Mouse (Mus musculus): ENCODE data around the gene Tex35. TPM values are rescaled to one million over a fixed set of nuclear protein-coding genes. Genes with fewer than 3 reads are reported as not detected.

Tex35 gene
- polyA plus RNA-seq, 1 experiment from 2014 or later, result not detected

DNA sequence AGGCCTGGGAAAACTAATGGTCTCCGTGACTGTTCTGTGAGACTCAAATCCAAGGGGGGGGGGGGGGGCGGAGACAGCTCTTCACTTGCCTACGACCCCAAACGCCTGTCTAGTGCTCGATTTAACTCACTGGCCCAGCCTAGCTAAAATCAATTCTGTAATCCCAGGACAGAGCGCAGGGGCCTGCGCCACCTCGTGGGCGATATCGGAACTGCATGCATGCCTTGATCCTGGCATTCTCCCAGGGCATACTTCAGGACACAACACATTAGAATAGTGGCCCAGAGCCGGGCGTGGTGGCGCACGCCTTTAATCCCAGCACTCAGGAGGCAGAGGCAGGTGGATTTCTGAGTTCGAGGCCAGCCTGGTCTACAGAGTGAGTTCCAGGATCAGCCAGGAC is 32.2 kb downstream of the Tex35 start:
- peak; percentile 65; the same call in 1 of the 2 replicates for ATAC-seq (ENCODE audit: low read depth)
- Histone ChIP-seq H3K9me3 (ENCODE audit: control insufficient read depth, low read length) (no peaks in the 10 kb centered on the region), H3K36me3 (ENCODE audit: control insufficient read depth, insufficient read depth, low read length) (no peaks in the 10 kb centered on the region), H3K27ac (ENCODE audit: low read depth, low read length) (no peak overlapping the region), H3K4me3 (ENCODE audit: low read depth, low read length) (no peak overlapping the region), H3K27me3 (ENCODE audit: control insufficient read depth, insufficient read depth, low read length) (no peaks in the 10 kb centered on the region), H3K4me1 (ENCODE audit: control insufficient read depth, insufficient read depth, low read length) (no peaks in the 10 kb centered on the region), H3K9ac (replicated peaks; ENCODE audit: low read depth, low read length) (no peak overlapping the region), H3K4me2 (ENCODE audit: low read depth, low read length) (no peak overlapping the region)
- WGBS, result 6% methylated on average over 15 of the region's 15 CpGs

DNA sequence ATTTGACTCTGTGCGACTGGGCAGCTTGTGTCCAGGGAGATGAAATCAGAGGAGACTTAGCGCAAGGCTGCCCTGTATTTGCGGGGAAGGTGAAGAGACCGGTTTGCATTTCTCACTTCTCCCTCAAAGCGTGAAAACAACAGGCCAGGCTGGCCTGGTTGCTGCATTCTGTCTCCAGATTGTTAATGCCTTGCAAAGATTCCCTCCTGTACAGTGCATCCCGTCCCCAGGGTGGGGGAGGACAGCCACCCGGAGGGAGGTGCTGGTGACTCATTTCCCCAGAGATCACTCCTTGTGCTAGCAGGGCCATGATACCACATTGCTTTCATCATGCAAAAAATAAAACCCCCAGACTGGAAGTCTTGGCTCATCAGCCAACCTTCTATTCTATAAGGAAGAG is 33.5 kb downstream of the Tex35 start:
- no peak for ATAC-seq (ENCODE audit: low read depth)
- no peak overlapping the region for H3K4me2 ChIP-seq (ENCODE audit: low read depth, low read length)
- H3K4me1 ChIP-seq (ENCODE audit: control insufficient read depth, insufficient read depth, low read length), result no peaks in the 10 kb centered on the region
- H3K4me3 ChIP-seq (ENCODE audit: low read depth, low read length), result no peak overlapping the region
- no peaks in the 10 kb centered on the region for H3K9me3 ChIP-seq (ENCODE audit: control insufficient read depth, low read length)
- H3K27ac ChIP-seq (ENCODE audit: low read depth, low read length), result no peak overlapping the region
- H3K27me3 ChIP-seq (ENCODE audit: control insufficient read depth, insufficient read depth, low read length), result no peaks in the 10 kb centered on the region
- WGBS, result 68% methylated on average over 7 of the region's 7 CpGs
- no peak overlapping the region for H3K9ac ChIP-seq (replicated peaks; ENCODE audit: low read depth, low read length)
- no peaks in the 10 kb centered on the region for H3K36me3 ChIP-seq (ENCODE audit: control insufficient read depth, insufficient read depth, low read length)

DNA sequence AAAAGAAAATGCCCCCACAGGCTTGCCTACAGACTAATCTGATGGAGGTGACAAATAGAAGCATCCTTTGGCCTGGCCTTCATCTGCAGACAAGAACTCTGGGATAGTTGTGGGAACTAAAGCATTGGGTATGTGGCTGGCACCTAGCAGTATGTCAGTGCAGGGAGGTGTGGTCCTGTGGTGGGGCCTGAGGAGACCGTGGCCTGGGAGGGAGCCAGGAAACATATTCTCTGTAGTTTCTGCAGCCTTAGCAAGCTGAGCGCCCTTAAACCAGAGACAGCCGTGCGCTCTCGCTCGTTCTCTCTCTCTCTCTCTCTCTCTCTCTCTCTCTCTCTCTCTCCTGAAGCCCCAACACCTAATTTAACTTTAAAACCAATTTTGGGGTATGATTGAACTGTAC is 34.1 kb downstream of the Tex35 start:
- no peak overlapping the region for H3K27ac ChIP-seq (ENCODE audit: low read depth, low read length)
- H3K36me3 ChIP-seq (ENCODE audit: control insufficient read depth, insufficient read depth, low read length), result no peaks in the 10 kb centered on the region
- H3K9me3 ChIP-seq (ENCODE audit: control insufficient read depth, low read length), result no peaks in the 10 kb centered on the region
- H3K4me2 ChIP-seq (ENCODE audit: low read depth, low read length), result no peak overlapping the region
- H3K9ac ChIP-seq (replicated peaks; ENCODE audit: low read depth, low read length), result no peak overlapping the region
- ATAC-seq (ENCODE audit: low read depth), result no peak
- H3K27me3 ChIP-seq (ENCODE audit: control insufficient read depth, insufficient read depth, low read length), result no peaks in the 10 kb centered on the region
- no peak overlapping the region for H3K4me3 ChIP-seq (ENCODE audit: low read depth, low read length)
- no peaks in the 10 kb centered on the region for H3K4me1 ChIP-seq (ENCODE audit: control insufficient read depth, insufficient read depth, low read length)
- 88% methylated on average over 6 of the region's 6 CpGs for WGBS

DNA sequence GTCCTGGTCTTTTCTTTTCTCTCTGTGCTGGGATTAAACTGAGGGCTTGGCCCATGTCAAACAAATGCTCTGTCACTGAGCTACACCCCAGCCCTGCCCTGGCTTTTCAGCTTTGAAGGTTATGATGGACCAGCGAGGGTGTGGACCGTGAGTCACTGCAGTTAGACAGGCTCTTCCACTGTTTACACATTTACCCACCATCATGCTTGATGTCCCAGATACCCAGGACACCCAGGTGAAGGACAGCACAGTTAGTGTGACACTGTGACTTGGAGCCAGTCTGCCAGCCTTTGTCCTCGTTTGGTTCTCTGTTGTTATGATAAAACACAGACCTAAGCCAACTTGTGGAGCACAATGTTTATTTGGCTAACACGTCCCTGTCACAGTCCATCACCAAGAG is 34.9 kb downstream of the Tex35 start:
- Histone ChIP-seq H3K4me2 (ENCODE audit: low read depth, low read length) (no peak overlapping the region), H3K36me3 (ENCODE audit: control insufficient read depth, insufficient read depth, low read length) (no peaks in the 10 kb centered on the region), H3K4me3 (ENCODE audit: low read depth, low read length) (no peak overlapping the region), H3K9me3 (ENCODE audit: control insufficient read depth, low read length) (no peaks in the 10 kb centered on the region), H3K27ac (ENCODE audit: low read depth, low read length) (no peak overlapping the region), H3K4me1 (ENCODE audit: control insufficient read depth, insufficient read depth, low read length) (no peaks in the 10 kb centered on the region), H3K27me3 (ENCODE audit: control insufficient read depth, insufficient read depth, low read length) (no peaks in the 10 kb centered on the region), H3K9ac (replicated peaks; ENCODE audit: low read depth, low read length) (no peak overlapping the region)
- no peak for ATAC-seq (ENCODE audit: low read depth)
- WGBS, result 67% methylated on average over 4 of the region's 4 CpGs

DNA sequence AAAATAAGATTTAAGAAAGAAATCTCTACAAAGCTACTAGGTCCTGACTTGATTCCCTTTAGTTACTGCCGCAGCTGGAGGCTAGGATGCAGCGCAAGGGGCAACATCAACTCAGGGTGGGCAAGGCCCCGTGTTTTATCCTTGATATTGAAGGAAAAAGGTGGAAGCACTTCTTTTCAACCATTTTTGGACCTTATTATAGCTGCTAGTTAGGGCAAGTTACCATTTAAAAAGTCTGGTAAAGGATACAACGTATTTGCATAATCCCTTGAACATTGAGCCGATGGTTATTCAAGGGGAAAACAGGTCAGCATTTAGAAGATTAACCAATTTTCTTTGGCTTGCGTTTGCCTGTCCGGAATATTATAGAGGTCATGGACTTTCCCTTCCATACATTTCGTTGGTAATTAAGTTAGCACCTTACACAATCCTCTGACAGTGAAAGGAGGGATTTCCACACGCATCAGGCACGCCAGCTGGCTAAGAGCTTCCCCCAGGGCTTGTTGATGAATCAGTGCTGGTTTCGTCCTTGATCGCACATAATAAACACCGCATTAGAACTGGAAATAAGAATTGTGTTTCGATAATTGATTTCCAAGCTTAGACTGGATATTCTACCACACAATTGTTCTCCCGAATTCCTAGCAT is 39.2 kb downstream of the Tex35 start:
- no peaks in the 10 kb centered on the region for H3K4me1 ChIP-seq (ENCODE audit: control insufficient read depth, insufficient read depth, low read length)
- no peak for ATAC-seq (ENCODE audit: low read depth)
- WGBS, result 54% methylated on average over 15 of the region's 15 CpGs
- no peaks in the 10 kb centered on the region for H3K27me3 ChIP-seq (ENCODE audit: control insufficient read depth, insufficient read depth, low read length)
- no peak overlapping the region for H3K9ac ChIP-seq (replicated peaks; ENCODE audit: low read depth, low read length)
- no peak overlapping the region for H3K4me2 ChIP-seq (ENCODE audit: low read depth, low read length)
- H3K36me3 ChIP-seq (ENCODE audit: control insufficient read depth, insufficient read depth, low read length), result no peaks in the 10 kb centered on the region
- H3K4me3 ChIP-seq (ENCODE audit: low read depth, low read length), result no peak overlapping the region
- no peak overlapping the region for H3K27ac ChIP-seq (ENCODE audit: low read depth, low read length)
- H3K9me3 ChIP-seq (ENCODE audit: control insufficient read depth, low read length), result no peaks in the 10 kb centered on the region

DNA sequence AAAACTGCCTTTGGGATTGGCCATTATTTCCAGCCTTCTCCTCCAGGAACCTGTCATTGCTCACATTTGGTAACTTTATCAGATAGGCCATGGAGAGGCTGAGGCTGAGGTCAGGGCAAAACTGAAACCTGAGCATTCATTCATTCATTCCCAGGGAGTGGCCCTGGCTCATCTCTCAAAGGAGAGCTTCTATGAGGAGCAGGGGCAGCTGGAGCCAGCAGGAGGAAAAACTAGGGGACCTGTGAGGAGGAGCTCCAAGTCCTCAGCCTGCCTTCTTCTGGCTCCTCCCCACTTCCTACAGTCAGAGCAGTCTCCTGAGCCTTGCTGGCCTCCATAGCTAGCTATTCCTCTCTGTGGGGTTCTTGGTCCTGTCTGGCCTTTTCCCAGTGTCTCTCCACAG is 40.2 kb downstream of the Tex35 start:
- H3K4me3 ChIP-seq (ENCODE audit: low read depth, low read length), result no peak overlapping the region
- no peaks in the 10 kb centered on the region for H3K9me3 ChIP-seq (ENCODE audit: control insufficient read depth, low read length)
- no peak overlapping the region for H3K9ac ChIP-seq (replicated peaks; ENCODE audit: low read depth, low read length)
- no peak overlapping the region for H3K27ac ChIP-seq (ENCODE audit: low read depth, low read length)
- H3K4me1 ChIP-seq (ENCODE audit: control insufficient read depth, insufficient read depth, low read length), result no peaks in the 10 kb centered on the region
- no peaks in the 10 kb centered on the region for H3K27me3 ChIP-seq (ENCODE audit: control insufficient read depth, insufficient read depth, low read length)
- no peak for ATAC-seq (ENCODE audit: low read depth)
- no peak overlapping the region for H3K4me2 ChIP-seq (ENCODE audit: low read depth, low read length)
- H3K36me3 ChIP-seq (ENCODE audit: control insufficient read depth, insufficient read depth, low read length), result no peaks in the 10 kb centered on the region

DNA sequence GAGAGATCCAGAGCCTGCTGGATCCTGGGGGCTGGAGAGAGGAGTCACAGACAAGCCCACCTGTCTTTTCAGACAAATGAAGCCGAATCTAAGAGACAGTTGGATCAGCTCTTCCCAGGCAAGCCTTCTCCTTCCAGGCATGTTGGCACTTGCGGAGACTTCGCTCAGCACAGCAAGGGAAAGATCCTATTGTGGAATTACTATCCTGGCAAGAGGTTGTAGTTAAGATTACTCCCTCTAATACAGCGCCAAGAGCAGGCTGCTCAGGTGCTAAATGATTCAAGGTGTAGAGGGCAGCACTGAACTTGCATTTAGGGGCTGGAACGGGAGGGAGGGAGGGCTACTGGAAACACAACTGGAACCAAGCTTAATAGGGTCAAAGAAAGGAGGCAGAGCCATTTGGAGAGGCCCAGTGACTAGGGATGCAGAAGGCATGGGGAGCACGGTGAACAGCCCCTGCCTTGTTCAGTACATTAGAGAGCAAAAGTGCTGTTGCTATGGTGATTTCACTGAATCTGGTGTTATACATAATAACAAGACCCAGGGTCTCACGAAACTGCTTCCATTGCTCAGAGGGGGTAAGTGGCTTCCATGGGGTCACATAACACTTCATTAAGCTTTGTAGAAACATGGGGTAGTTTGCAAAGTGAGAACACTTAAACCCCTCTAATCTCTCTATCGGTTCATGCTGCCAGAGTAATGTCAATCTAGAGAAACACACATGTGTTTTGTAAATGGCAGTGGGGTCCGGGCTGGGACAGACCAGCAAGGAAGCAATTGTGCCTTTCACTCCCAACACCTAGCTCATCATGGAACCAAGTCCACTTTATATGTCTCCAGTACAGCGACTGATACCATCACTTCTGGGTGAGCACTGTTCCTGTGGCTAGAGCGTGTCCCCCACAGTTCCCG is 42.4 kb downstream of the Tex35 start:
- H3K9ac ChIP-seq (replicated peaks; ENCODE audit: low read depth, low read length), result no peak overlapping the region

DNA sequence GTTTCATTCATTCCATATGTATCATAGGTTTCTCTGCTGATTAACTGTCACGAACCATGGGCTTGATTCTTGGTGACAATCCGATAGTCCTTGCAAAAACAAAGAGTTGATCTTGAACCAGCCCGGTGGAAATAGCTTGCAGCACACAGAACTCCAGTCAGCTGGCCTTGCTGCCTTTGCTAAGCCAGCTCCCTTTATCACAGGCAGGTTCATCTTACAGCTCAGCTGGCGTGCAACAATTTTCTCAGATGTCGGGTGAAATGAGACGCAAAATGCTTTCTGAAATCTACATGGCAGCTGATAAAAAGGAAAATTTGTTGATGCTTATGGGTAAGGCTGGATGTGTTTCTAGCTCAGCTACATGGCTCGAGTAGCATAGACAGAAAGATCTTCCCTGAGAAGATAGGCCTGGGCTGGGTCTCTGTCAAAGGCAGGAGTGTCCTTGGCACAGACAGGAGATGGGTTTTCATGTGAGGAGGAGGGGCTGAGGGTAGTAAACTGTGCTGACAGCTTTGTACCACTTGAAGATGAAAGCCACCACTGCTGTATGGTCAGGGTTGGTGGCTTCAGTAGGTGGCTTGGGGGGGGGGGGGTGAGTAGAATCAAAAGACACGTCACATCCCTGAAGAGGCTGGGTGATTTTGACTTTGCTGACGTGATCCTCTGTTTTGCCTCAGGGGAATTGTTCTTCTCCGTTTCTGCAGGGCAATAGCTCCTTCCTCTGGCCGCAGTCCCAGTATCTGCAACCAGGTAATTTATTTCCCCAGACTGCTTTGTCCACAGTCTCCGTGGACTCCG is 45.0 kb downstream of the Tex35 start:
- ATAC-seq (ENCODE audit: low read depth), result 0 out of 2 replicates have a peak, but pooled peaks have one; percentile 22
- Histone ChIP-seq H3K27ac (ENCODE audit: low read depth, low read length) (peak overlapping the region; percentile 30; the same call in 1 of the 2 replicates), H3K9me3 (ENCODE audit: control insufficient read depth, low read length) (no peaks in the 10 kb centered on the region), H3K9ac (replicated peaks; ENCODE audit: low read depth, low read length) (no peak overlapping the region), H3K4me2 (ENCODE audit: low read depth, low read length) (no peak overlapping the region), H3K36me3 (ENCODE audit: control insufficient read depth, insufficient read depth, low read length) (no peaks in the 10 kb centered on the region), H3K4me1 (ENCODE audit: control insufficient read depth, insufficient read depth, low read length) (no peaks in the 10 kb centered on the region), H3K4me3 (ENCODE audit: low read depth, low read length) (no peak overlapping the region), H3K27me3 (ENCODE audit: control insufficient read depth, insufficient read depth, low read length) (no peaks in the 10 kb centered on the region)
- 44% methylated on average over 13 of the region's 13 CpGs for WGBS

More for the DNA sequence above, 42.4 kb downstream of the Tex35 start:
- H3K36me3 ChIP-seq (ENCODE audit: control insufficient read depth, insufficient read depth, low read length), result no peaks in the 10 kb centered on the region
- WGBS, result 73% methylated on average over 12 of the region's 12 CpGs
- no peak overlapping the region for H3K4me2 ChIP-seq (ENCODE audit: low read depth, low read length)
- no peaks in the 10 kb centered on the region for H3K9me3 ChIP-seq (ENCODE audit: control insufficient read depth, low read length)
- no peak overlapping the region for H3K4me3 ChIP-seq (ENCODE audit: low read depth, low read length)
- no peak overlapping the region for H3K27ac ChIP-seq (ENCODE audit: low read depth, low read length)
- ATAC-seq (ENCODE audit: low read depth), result no peak
- H3K27me3 ChIP-seq (ENCODE audit: control insufficient read depth, insufficient read depth, low read length), result no peaks in the 10 kb centered on the region
- H3K4me1 ChIP-seq (ENCODE audit: control insufficient read depth, insufficient read depth, low read length), result no peaks in the 10 kb centered on the region

DNA sequence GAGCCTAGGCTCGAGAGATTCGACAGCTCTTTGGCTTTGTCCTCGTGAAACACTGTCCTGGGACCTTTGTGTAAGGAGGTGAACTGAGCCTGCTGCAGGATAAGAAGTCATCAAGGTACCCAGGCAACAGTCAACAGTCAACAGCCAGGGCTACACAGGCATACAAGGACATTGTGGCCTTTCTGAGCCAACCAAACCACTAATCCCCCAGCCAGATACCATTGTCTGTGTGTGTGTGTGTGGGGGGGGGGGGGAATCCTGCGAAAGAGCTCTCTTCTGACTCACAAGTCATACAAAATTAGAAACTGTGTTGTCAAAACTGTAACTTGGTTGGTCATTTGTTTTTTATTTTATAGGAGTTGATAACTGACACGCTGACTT is 46.0 kb downstream of the Tex35 start:
- Histone ChIP-seq H3K4me3 (ENCODE audit: low read depth, low read length) (no peak overlapping the region), H3K36me3 (ENCODE audit: control insufficient read depth, insufficient read depth, low read length) (no peaks in the 10 kb centered on the region), H3K9ac (replicated peaks; ENCODE audit: low read depth, low read length) (no peak overlapping the region), H3K27me3 (ENCODE audit: control insufficient read depth, insufficient read depth, low read length) (no peaks in the 10 kb centered on the region), H3K27ac (ENCODE audit: low read depth, low read length) (no peak overlapping the region), H3K4me2 (ENCODE audit: low read depth, low read length) (no peak overlapping the region), H3K4me1 (ENCODE audit: control insufficient read depth, insufficient read depth, low read length) (no peaks in the 10 kb centered on the region), H3K9me3 (ENCODE audit: control insufficient read depth, low read length) (no peaks in the 10 kb centered on the region)
- no peak for ATAC-seq (ENCODE audit: low read depth)
- 76% methylated on average over 5 of the region's 5 CpGs for WGBS

Measured in neural tube, embryonic 14.5 days (tissue).